Mouse (Mus musculus) T-helper 2 cell (primary cell): ENCODE data around the gene Tacc2.
"Not testable (repeated sequence)": the region's sequence is repeated elsewhere in the genome, so short reads cannot be mapped to it uniquely, and the experiment has no call there.

Experiments
- in situ Hi-C: fragments of 300-600 bp; cut with MboI, MseI; formaldehyde crosslinking; loops from one replicate; pipeline ENCODE4 v1.15.1; 2025; ENCODE audit warnings: high pct_unique_total_duplicates

Tacc2 gene

DNA sequence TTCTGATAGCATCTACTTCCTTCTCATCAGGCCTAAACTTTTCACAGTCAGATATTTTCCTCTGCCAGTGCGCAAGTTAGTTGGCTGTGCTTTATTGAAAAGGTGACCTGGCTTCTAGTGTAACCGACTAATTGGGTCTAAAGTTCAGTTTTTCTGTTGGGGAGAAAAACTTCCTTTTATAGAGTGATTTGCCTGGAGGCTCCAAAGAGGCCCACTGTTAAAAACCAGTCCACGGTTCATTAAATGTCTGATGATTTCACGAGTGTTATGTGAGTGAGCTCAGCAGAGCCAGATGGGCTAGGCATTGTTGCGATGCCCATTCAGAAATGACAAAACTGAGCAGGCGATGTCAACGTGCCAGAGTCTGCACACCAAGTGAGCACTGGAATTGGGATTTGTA lies 6.8 kb upstream of the Tacc2 start:
- in situ Hi-C loops: no loop called here

DNA sequence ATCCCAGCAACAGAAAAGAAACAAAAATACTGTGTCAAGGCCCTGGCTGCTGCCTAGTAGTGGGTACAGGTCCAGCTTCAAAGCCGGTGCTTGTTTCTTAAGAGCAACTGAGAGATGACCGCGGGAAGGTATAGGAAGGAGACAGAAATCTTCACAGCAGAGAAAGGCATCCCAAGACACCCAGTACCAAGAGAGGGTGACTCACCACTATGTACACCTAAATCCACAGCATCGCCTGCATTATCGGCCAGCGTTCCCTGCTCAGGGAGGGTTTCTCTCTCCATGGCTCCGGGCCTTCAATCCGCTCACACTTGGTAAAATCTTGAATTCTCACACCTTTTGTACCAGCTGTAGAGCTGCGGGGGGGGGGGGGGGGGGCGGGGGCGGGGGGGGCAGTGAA lies 4.4 kb upstream of the Tacc2 start, which contains the start of gene Nsmce4a:
Gene Nsmce4a, minus strand, starts transcription at position 298 of the 400 bp plus-strand sequence.
- in situ Hi-C loops: no loop called here

GRCm38 (mm10) chr7:130573746-130574145 lies 3.5 kb upstream of the Tacc2 start:
- in situ Hi-C loops: no loop called here

DNA sequence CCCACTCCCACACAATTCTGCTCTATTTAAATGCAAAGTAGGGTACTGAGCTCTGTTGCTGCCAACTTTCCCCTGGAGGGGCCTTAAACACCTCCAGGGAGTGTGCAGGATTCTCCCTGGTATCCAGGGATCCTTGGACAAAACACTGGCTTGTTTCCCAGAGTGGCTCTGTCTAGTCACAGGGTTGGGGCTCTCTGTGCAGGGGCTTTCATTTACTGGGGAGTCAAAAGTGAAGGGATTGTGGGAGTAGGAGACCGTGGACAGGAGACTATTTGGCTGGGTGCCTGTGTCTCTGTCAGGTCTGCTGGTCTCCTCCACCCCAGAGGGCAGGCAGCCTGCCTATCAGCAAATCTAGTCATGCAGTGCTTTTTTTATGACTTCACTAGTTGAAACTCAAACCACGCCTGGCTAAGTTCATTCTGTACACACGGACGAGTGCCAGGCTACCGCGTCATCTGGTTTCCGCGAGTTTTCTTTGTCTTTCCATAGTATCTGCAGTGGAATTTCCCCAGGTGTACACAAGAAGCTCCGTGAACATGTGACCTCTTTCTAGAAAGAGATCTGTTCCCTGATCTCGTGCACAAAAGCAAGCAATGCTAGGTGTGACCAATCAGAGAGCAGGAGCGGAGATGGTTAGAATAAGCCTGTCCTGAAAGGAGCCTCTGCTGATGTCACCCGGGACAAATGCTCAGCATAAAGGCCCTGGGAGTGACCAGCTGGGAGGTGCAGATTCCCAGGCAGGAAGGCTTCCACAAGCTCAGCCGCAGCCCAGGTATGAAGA lies 2.8 kb upstream of the Tacc2 start:
- in situ Hi-C loops: no loop called here

DNA sequence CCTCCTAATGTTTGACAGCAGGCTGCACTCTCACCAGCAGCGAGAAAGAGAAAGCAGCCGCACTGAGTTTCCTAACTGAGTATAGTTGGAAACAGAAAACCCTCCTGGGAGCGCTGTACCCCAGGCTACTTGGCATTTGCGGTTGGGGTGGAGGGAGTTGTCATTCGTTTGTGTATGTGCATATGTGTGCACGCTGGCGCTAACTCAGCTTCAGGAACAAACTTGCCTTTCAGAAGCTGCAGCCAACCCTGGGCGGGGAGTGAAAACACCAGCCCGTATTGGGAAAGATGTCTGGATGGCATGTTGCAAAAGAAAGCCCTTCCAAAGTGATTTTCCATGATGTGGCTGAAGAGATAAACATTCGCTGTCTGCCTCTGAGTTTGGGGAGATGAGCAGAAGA lies 257 bp upstream of the Tacc2 start:
- in situ Hi-C loops: no loop called here

GRCm38 (mm10) chr7:130578066-130578465 lies 828 bp downstream of the Tacc2 start:
- in situ Hi-C loops: no loop called here

- in situ Hi-C loops: no loop called here
Observed at GRCm38 (mm10) chr7:130578607-130579006, 1.4 kb downstream of the Tacc2 start.

DNA sequence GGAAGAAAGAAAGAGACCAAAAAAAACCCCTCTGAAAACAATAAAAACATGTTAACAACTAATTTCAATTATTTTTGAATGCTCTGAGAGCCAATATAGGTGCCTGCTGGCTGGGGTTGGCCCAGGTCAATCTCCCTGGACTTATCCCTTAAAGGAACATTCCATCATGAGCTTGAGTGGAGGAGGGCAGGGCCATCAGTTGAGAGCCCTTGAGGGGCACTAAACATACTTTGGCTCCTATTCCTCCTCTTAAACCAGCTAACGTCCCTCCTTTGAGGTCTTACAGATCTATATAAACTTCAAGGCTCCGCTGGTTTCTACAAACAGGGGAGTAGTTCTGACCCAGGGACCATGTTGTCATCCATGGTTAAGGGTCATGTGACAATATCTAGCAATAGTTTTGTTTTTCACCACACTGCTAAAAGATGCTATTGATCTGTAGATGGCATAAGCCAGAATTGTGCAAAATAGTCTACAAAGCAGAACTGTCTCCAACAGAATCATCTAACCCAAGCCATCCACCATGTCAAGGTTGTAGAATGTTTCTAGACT lies 9.4 kb downstream of the Tacc2 start:
- in situ Hi-C loops: no loop called here

DNA sequence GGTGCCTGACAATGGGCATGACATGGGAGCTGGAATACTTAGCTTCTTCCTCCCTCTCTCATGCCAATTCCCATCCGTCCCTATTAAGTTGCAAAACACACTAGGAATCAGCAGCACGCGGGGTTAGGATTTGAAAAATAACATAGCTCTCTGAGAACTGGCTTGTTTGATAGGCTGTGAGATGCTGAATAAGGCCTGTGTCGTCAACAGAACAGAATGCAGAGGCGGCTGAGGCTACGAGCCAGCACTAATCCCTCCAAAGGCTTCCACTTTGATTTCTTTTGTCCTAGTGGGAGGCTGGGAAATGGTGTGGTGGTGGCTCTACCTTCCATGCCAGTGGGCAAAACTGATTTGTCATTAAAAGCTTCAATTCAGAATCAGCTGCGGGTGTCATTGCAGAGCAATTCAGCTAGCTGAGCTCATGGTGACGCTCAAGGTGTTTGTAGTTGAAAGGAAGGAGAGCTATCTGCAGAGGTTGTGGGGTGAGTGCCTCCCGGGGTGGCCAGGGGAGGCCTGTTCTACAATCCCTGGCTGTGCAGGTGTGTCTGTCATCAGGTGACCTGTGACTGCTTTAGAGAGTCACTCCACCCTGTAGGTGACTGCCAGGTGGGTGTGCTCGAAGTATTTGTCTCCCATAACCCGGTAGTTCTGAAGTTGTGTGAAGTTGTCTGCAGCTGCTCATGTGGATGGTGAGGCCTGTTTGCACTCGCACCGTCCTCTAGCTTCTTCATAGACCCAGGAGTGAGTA lies 13.0 kb downstream of the Tacc2 start:
- in situ Hi-C loops: no loop called here

GRCm38 (mm10) chr7:130590845-130591437 lies 13.7 kb downstream of the Tacc2 start:
- in situ Hi-C loops: no loop called here

GRCm38 (mm10) chr7:130592975-130593374 lies 15.7 kb downstream of the Tacc2 start:
- in situ Hi-C loops: not testable (repeated sequence)

GRCm38 (mm10) chr7:130593375-130594239 lies 16.4 kb downstream of the Tacc2 start:
- in situ Hi-C loops: not testable (repeated sequence)

GRCm38 (mm10) chr7:130596079-130596855 lies 19.0 kb downstream of the Tacc2 start:
- in situ Hi-C loops: not testable (repeated sequence)

- in situ Hi-C loops: no loop called here
Observed at GRCm38 (mm10) chr7:130597546-130597945, 20.3 kb downstream of the Tacc2 start.

DNA sequence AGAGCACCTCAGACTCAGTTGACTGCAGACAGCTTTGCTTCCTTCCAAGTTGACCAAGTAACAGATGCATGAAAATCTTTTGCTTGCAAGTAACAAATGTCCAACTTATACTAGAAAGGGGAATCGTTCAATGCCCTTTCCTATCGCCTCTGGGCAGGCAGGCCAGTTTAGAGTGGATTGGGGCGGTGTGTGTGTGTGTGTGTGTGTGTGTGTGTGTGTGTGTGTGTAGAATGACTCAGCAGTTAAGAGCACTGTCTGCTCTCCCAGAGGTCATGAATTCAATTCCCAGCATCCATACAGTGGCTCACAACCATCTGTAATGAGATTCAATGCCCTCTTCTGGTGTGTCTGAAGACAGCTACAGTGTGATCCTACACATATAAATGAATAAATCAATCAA lies 22.8 kb downstream of the Tacc2 start:
- in situ Hi-C loops: no loop called here

GRCm38 (mm10) chr7:130600546-130600945 lies 23.3 kb downstream of the Tacc2 start:
- in situ Hi-C loops: no loop called here

- in situ Hi-C loops: no loop called here
Observed at GRCm38 (mm10) chr7:130602804-130603203, 25.6 kb downstream of the Tacc2 start.

DNA sequence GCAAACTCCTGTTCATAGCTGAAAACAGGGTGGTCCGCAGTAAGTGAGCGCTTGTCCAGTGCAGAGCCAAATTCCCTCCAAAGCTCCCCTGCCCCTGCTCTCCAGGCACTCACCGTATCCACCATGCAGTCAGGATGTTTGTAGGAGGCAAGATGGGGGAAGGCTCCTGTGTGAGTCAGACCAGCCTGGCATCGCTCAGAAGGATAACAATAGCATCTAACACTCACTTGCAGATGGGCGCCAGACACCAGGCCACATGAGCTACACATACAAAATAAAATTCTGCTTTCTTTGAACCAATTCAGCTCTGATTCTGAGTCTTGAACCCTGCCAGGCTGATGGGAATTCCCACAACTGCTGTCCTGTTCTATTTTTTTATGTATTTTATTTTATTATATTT lies 26.3 kb downstream of the Tacc2 start:
- in situ Hi-C loops: no loop called here

- in situ Hi-C loops: no loop called here
Observed at GRCm38 (mm10) chr7:130604390-130604789, 27.2 kb downstream of the Tacc2 start.

- in situ Hi-C loops: no loop called here
Observed at GRCm38 (mm10) chr7:130605111-130605510, 27.9 kb downstream of the Tacc2 start.

GRCm38 (mm10) chr7:130606958-130607357 lies 29.7 kb downstream of the Tacc2 start:
- in situ Hi-C loops: no loop called here
